Mouse (Mus musculus): ENCODE data around the gene Tmtc2.

Tmtc2 gene

GRCm38 (mm10) chr10:105193756-105194460, 380.3 kb downstream of the Tmtc2 start:
- in situ Hi-C loops (cut with MboI, MseI): no loop called here

GRCm38 (mm10) chr10:105192071-105192470, 382.2 kb downstream of the Tmtc2 start:
- in situ Hi-C loops (cut with MboI, MseI): no loop called here

GRCm38 (mm10) chr10:105189746-105190145, 384.5 kb downstream of the Tmtc2 start:
- in situ Hi-C loops (cut with MboI, MseI): loop anchor here in 1 of 2 experiments (10.0 kb wide), 1 partner anchor 1465 kb away; no protein-coding TSS in a partner anchor

- in situ Hi-C loops (cut with MboI, MseI): loop anchor here in 1 of 2 experiments (10.0 kb wide), 1 partner anchor 1462 kb away; no protein-coding TSS in a partner anchor
These were observed 387.6 kb downstream of the Tmtc2 start for GRCm38 (mm10) chr10:105186636-105187035.

- in situ Hi-C loops (cut with MboI, MseI): no loop called here
These were observed 405.7 kb downstream of the Tmtc2 start for GRCm38 (mm10) chr10:105168443-105169102.

GRCm38 (mm10) chr10:105165291-105165690, 409.0 kb downstream of the Tmtc2 start:
- in situ Hi-C loops (cut with MboI, MseI): no loop called here

- in situ Hi-C loops (cut with MboI, MseI): no loop called here
These were observed 420.5 kb downstream of the Tmtc2 start for GRCm38 (mm10) chr10:105153789-105154188.

GRCm38 (mm10) chr10:105144382-105144781, 429.9 kb downstream of the Tmtc2 start:
- in situ Hi-C loops (cut with MboI, MseI): no loop called here

- in situ Hi-C loops (cut with MboI, MseI): no loop called here
These were observed 432.1 kb downstream of the Tmtc2 start for GRCm38 (mm10) chr10:105142201-105142600.

Measured in T-helper 17 cell (primary cell).